Mouse (Mus musculus) forebrain, embryonic 12.5 days (tissue): ENCODE results near the gene Gxylt1. TPM values are rescaled to one million over a fixed set of nuclear protein-coding genes. Genes with fewer than 3 reads are reported as not detected.
A peak's percentile ranks its signal among the peaks of the same experiment; 100 is the strongest.
"Not testable (repeated sequence)": the region's sequence is repeated elsewhere in the genome, so short reads cannot be mapped to it uniquely, and the experiment has no call there.

Experiments
- ATAC-seq: fragments of 200-750 bp; cut with Nextera tagmentation; 2 replicates; pipeline ENCODE4 v1.8.0; 2017; ENCODE audit warnings: moderate TSS enrichment; ENCODE audit not compliant: low FRiP score
- H3K27ac ChIP-seq: fragments of 300-500 bp; sonication (generic); 2 replicates; pipeline ENCODE4 v1.5.1; 2016; ENCODE audit warnings: mild to moderate bottlenecking
- H3K27me3 ChIP-seq: fragments of 300-500 bp; sonication (generic); 2 replicates; pipeline ENCODE4 v1.6.1; 2016; ENCODE audit warnings: mild to moderate bottlenecking
- H3K36me3 ChIP-seq: fragments of 300-500 bp; sonication (generic); replicated peaks from 2 replicates; pipeline ENCODE4 v1.6.1; 2016; ENCODE audit warnings: mild to moderate bottlenecking
- H3K4me1 ChIP-seq: fragments of 300-500 bp; sonication (generic); 2 replicates; pipeline ENCODE4 v1.6.1; 2016
- H3K4me2 ChIP-seq: fragments of 300-500 bp; sonication (generic); 2 replicates; pipeline ENCODE4 v1.6.1; 2016; ENCODE audit warnings: mild to moderate bottlenecking, moderate library complexity
- H3K4me3 ChIP-seq: fragments of 300-500 bp; sonication (generic); replicated peaks from 2 replicates; pipeline ENCODE4 v1.5.1; 2016; ENCODE audit warnings: mild to moderate bottlenecking
- H3K9ac ChIP-seq: fragments of 300-500 bp; sonication (generic); 2 replicates; pipeline ENCODE4 v1.6.1; 2016; ENCODE audit warnings: mild to moderate bottlenecking
- H3K9me3 ChIP-seq: fragments of 300-500 bp; sonication (generic); 2 replicates; pipeline ENCODE4 v1.6.1; 2016
- WGBS: fragments of 180-500 bp; shearing (Covaris S2); methylation state at CpG from one replicate; pipeline ENCODE4 v1.1.7; 2016; 5-methylcytosine and 5-hydroxymethylcytosine counted together
- polyA plus RNA-seq: library from polyadenylated mRNA; unstranded; fragments of >200 nt; fragmentation: Nextera tagmentation; extraction: Ambion mirVana; gene quantifications from 2 replicates; pipeline ENCODE4 v1.2.1, GENCODE M21; 2016

Gene Gxylt1
- polyA plus RNA-seq = 19.4 and 20.0 TPM in 2 replicates

- Histone ChIP-seq H3K4me2 (peak within 1 kb of the TSS; percentile 80), H3K9me3 (no peaks in the 10 kb centered on the region), H3K27ac (peak within 1 kb of the TSS; percentile 92), H3K9ac (peak within 1 kb of the TSS; percentile 87), H3K27me3 (no peaks in the 10 kb centered on the region), H3K36me3 (no peaks in the 10 kb centered on the region), H3K4me3 (peak within 1 kb of the TSS; percentile 81), H3K4me1 (peaks cover 27% of the 10 kb centered on the region)
- WGBS = under 1% methylated on average over 47 of the region's 93 CpGs
- ATAC-seq = peak; percentile 98
These were observed at the start of gene Gxylt1 for GRCm38 (mm10) chr15:93274679-93275583. Gxylt1 (minus strand) TSS chr15:93275179.

GRCm38 (mm10) chr15:93318781-93319180 lies 43.8 kb upstream of the Gxylt1 start:
- Histone ChIP-seq H3K36me3 (no peaks in the 10 kb centered on the region), H3K9ac (no peak overlapping the region), H3K4me3 (no peak overlapping the region), H3K27ac (no peak overlapping the region), H3K9me3 (no peaks in the 10 kb centered on the region), H3K4me1 (0 out of 2 replicates have a peak, but pooled peaks cover 3% of the 10 kb centered on the region), H3K4me2 (no peak overlapping the region), H3K27me3 (no peaks in the 10 kb centered on the region)
- WGBS = 100% methylated on average over 1 of the region's 1 CpGs
- ATAC-seq = no peak

GRCm38 (mm10) chr15:93310304-93310703 lies 35.3 kb upstream of the Gxylt1 start:
- not testable (repeated sequence) for H3K36me3 ChIP-seq, H3K9me3 ChIP-seq, H3K27ac ChIP-seq, H3K4me3 ChIP-seq, ATAC-seq, H3K9ac ChIP-seq, H3K27me3 ChIP-seq, H3K4me1 ChIP-seq, H3K4me2 ChIP-seq
- 100% methylated on average over 4 of the region's 4 CpGs for WGBS

- Histone ChIP-seq H3K27me3 (no peaks in the 10 kb centered on the region), H3K4me3 (no peak overlapping the region), H3K4me2 (no peak overlapping the region), H3K9ac (no peak overlapping the region), H3K36me3 (no peaks in the 10 kb centered on the region), H3K27ac (no peak overlapping the region), H3K4me1 (0 out of 2 replicates have a peak, but pooled peaks cover 4% of the 10 kb centered on the region), H3K9me3 (no peaks in the 10 kb centered on the region)
- no peak for ATAC-seq
- WGBS = 87% methylated on average over 2 of the region's 2 CpGs
These were observed 23.2 kb upstream of the Gxylt1 start for GRCm38 (mm10) chr15:93298197-93298596.

GRCm38 (mm10) chr15:93294483-93294882 lies 19.5 kb upstream of the Gxylt1 start:
- no peak for ATAC-seq
- Histone ChIP-seq H3K36me3 (peaks cover 4% of the 10 kb centered on the region), H3K27me3 (no peaks in the 10 kb centered on the region), H3K9ac (no peak overlapping the region), H3K4me2 (no peak overlapping the region), H3K27ac (no peak overlapping the region), H3K4me3 (no peak overlapping the region), H3K4me1 (0 out of 2 replicates have a peak, but pooled peaks cover 4% of the 10 kb centered on the region), H3K9me3 (no peaks in the 10 kb centered on the region)
- WGBS = 87% methylated on average over 11 of the region's 11 CpGs

GRCm38 (mm10) chr15:93288321-93288720 lies 13.3 kb upstream of the Gxylt1 start:
- Histone ChIP-seq H3K4me3 (no peak overlapping the region), H3K27me3 (no peaks in the 10 kb centered on the region), H3K9ac (no peak overlapping the region), H3K27ac (no peak overlapping the region), H3K4me1 (0 out of 2 replicates have a peak, but pooled peaks cover 4% of the 10 kb centered on the region), H3K36me3 (peaks cover 23% of the 10 kb centered on the region), H3K4me2 (no peak overlapping the region), H3K9me3 (no peaks in the 10 kb centered on the region)
- no peak for ATAC-seq
- WGBS = 94% methylated on average over 4 of the region's 4 CpGs

- H3K36me3 ChIP-seq = peaks cover 23% of the 10 kb centered on the region
These were observed 12.6 kb upstream of the Gxylt1 start for GRCm38 (mm10) chr15:93287628-93288027.

GRCm38 (mm10) chr15:93285244-93285643 lies 10.3 kb upstream of the Gxylt1 start:
- H3K9ac ChIP-seq = no peak overlapping the region
- H3K27ac ChIP-seq = no peak overlapping the region
- H3K27me3 ChIP-seq = no peaks in the 10 kb centered on the region
- H3K4me3 ChIP-seq = no peak overlapping the region
- no peak overlapping the region for H3K4me2 ChIP-seq
- ATAC-seq = no peak
- WGBS = 82% methylated on average over 15 of the region's 15 CpGs
- no peaks in the 10 kb centered on the region for H3K4me1 ChIP-seq
- H3K36me3 ChIP-seq = peaks cover 29% of the 10 kb centered on the region
- H3K9me3 ChIP-seq = no peaks in the 10 kb centered on the region

More at GRCm38 (mm10) chr15:93287628-93288027, 12.6 kb upstream of the Gxylt1 start:
- Histone ChIP-seq H3K4me3 (no peak overlapping the region), H3K27me3 (no peaks in the 10 kb centered on the region), H3K27ac (no peak overlapping the region), H3K4me2 (no peak overlapping the region), H3K9ac (no peak overlapping the region), H3K4me1 (no peaks in the 10 kb centered on the region), H3K9me3 (no peaks in the 10 kb centered on the region)
- no peak for ATAC-seq
- WGBS = 79% methylated on average over 2 of the region's 2 CpGs

- no peaks in the 10 kb centered on the region for H3K27me3 ChIP-seq
- H3K36me3 ChIP-seq = peaks cover 23% of the 10 kb centered on the region
- H3K4me1 ChIP-seq = no peaks in the 10 kb centered on the region
- 89% methylated on average over 6 of the region's 6 CpGs for WGBS
- H3K4me3 ChIP-seq = no peak overlapping the region
- ATAC-seq = no peak
- no peak overlapping the region for H3K4me2 ChIP-seq
- H3K9me3 ChIP-seq = no peaks in the 10 kb centered on the region
- no peak overlapping the region for H3K27ac ChIP-seq
- no peak overlapping the region for H3K9ac ChIP-seq
These were observed 9.3 kb upstream of the Gxylt1 start for GRCm38 (mm10) chr15:93284326-93284725.

GRCm38 (mm10) chr15:93283349-93283748 lies 8.4 kb upstream of the Gxylt1 start:
- H3K27ac ChIP-seq = no peak overlapping the region
- no peak overlapping the region for H3K9ac ChIP-seq
- no peak overlapping the region for H3K4me3 ChIP-seq
- 65% methylated on average over 11 of the region's 11 CpGs for WGBS
- H3K27me3 ChIP-seq = no peaks in the 10 kb centered on the region
- no peaks in the 10 kb centered on the region for H3K9me3 ChIP-seq
- H3K4me1 ChIP-seq = no peaks in the 10 kb centered on the region
- no peak overlapping the region for H3K4me2 ChIP-seq
- H3K36me3 ChIP-seq = peaks cover 16% of the 10 kb centered on the region
- no peak for ATAC-seq

GRCm38 (mm10) chr15:93276276-93276675 lies 1.3 kb upstream of the Gxylt1 start:
- peak overlapping the region; percentile 27; the same call in 1 of the 2 replicates for H3K9ac ChIP-seq
- H3K4me3 ChIP-seq = peak overlapping the region; percentile 81
- no peaks in the 10 kb centered on the region for H3K9me3 ChIP-seq
- WGBS = 4% methylated on average over 14 of the region's 14 CpGs
- no peak overlapping the region for H3K27ac ChIP-seq
- peak overlapping the region; percentile 80 for H3K4me2 ChIP-seq
- H3K4me1 ChIP-seq = peaks cover 27% of the 10 kb centered on the region
- no peak for ATAC-seq
- no peaks in the 10 kb centered on the region for H3K27me3 ChIP-seq
- H3K36me3 ChIP-seq = peaks cover 6% of the 10 kb centered on the region

- H3K9ac ChIP-seq = peak overlapping the region; percentile 87
- peaks cover under 1% of the 10 kb centered on the region; the same call in 1 of the 2 replicates for H3K36me3 ChIP-seq
- peak overlapping the region; percentile 83 for H3K27ac ChIP-seq
- peak overlapping the region; percentile 80 for H3K4me2 ChIP-seq
- under 1% methylated on average over 21 of the region's 21 CpGs for WGBS
- ATAC-seq = peak; percentile 62
- H3K4me1 ChIP-seq = peaks cover 27% of the 10 kb centered on the region
- H3K9me3 ChIP-seq = no peaks in the 10 kb centered on the region
- H3K4me3 ChIP-seq = peak overlapping the region; percentile 81
- H3K27me3 ChIP-seq = no peaks in the 10 kb centered on the region
These were observed 644 bp upstream of the Gxylt1 start for GRCm38 (mm10) chr15:93275623-93276022.
